Mouse (Mus musculus) cerebellum, adult 2 months (tissue): Measurements from ENCODE around the gene Gnb1l.

Source experiments
- CTCF ChIP-seq: fragments of 200-500 bp; IDR thresholded peaks from 2 replicates; pipeline ENCODE4 v1.5.1; 2011; ENCODE audit warnings: low read depth, mild to moderate bottlenecking, control low read depth, low read length, moderate library complexity, borderline replicate concordance; ENCODE audit not compliant: insufficient read depth
- POLR2A ChIP-seq: fragments of 200-500 bp; IDR thresholded peaks from 2 replicates; pipeline ENCODE4 v1.6.1; 2011; ENCODE audit warnings: low read length, control low read depth, borderline replicate concordance; ENCODE audit not compliant: insufficient read depth

- TF ChIP-seq CTCF (no peak), POLR2A (no peak)
These were observed 78.6 kb downstream of the Gnb1l start for GRCm38 (mm10) chr16:18577071-18577470.
